Mouse (Mus musculus) mature B cell (primary cell): ENCODE results near the gene Etnk1.

Source experiments
- in situ Hi-C: fragments of 300-500 bp; cut with MboI; formaldehyde crosslinking; loops from 2 replicates; pipeline ENCODE4 v1.14.3; 2019

Gene Etnk1

DNA sequence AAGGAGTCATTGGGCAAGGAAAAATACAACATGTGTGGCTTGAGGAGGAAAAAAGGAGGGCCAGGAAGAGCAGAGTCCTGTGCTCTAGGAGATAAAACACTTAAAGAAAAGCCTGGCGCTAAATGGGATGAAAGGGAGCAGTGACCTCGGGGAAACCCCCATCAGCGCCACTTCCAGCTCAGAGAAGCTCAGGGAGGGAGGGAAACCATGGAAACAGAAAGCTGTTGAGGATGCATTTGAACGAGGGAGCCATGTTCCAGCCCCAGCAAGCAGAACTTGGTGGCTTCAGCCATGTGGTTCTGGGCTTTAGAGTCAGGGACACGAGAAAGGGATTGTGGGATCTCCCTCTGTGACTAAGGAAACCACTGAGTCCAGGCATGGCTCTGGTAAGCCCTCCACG, 45.7 kb downstream of the Etnk1 start:
- in situ Hi-C loops, result no loop called here

DNA sequence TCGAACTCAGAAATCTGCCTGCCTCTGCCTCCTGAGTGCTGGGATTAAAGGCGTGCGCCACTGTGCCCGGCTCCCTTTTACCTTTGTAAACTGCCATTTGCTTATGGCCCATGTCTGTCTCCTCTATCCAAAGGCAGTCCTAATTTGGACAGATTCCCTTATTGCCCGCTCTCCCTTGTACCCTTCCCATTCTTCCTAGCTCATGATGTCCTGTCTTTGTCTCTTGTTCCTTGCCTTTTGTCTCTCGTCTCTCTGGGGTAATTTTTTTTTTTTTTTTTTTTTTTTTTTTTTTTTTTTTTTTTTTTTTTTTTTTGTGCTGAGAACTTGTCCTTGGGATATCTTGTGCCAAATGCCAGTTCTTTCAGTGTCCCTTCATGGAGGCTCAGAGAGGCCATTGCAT, 46.4 kb downstream of the Etnk1 start:
- in situ Hi-C loops, result no loop called here

DNA sequence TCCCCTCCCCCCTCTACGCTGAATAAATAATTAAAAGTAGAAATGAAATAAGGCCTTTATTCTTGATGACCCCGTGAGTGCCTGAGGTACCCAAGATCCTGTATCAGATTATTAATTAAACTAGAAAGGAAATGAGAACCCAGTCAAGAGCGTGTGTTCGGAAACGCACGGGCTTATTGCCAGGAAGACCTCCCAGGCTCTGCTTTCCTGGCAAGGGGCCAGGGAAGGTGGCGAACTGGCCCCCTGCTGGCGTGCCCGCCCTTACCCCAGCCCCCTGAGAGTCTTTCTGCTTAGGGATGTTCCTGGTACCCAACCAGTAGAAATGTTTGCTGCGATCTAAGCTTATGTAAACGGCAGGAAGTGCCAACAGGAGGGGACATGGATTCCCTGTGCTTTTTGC, 49.2 kb downstream of the Etnk1 start:
- in situ Hi-C loops, result no loop called here

DNA sequence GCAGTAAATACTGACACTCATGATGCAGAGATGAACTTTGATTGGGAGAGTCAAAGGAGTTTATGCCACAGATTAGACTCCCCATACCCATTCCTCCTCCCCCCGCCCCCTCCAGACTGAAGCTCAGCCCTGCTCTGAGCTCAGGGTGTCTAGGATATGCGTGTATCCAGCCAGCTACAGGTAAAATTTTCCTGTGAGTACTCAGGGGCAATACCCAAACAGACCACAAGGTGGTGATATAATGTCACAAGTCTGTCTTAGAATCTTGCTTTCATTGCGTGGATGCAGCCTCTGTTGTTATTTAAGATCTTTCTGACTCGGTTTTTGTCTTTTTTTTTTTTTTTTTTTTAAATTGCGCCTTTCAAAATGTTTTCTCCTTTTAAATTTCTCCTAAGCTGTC, 52.3 kb downstream of the Etnk1 start:
- in situ Hi-C loops, result no loop called here

DNA sequence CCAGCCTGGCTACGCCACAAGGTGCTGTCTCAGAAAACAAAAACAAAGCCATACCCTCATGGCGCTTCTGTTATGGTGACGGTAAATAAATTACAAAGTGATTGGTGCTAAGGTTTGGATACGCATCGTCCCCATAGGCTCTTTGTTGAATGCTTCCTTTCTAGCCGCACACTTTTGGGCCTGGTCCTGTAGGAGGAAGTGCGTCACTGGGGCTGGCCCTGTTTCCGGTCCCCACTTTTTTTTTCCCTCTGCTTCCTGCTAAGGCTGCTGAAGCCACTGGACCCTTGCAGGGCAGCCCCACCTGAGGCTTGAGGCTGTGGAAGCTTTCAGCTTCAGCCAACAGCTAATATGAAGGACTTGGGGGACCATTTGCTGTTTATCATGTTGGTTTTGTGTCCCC, 54.2 kb downstream of the Etnk1 start:
- in situ Hi-C loops, result no loop called here

DNA sequence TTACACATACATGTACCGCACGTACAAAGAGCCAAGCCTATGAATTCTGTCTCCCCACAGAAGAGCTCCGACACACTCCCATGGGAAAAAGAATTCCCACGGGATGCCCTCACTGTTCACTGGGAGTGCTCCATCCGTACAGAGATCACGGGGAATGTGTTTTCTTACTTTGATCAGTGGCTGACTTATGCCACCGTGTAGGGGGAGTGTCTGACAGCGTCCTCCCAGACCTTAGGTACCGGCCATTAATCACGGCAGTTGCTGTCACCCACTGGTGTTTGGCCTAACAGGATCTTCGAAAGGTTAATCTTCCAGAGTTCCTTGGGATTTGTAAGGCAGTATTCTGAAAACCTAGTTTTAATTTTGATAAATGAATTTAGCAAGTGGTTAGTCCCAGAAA, 57.0 kb downstream of the Etnk1 start:
- in situ Hi-C loops, result no loop called here

DNA sequence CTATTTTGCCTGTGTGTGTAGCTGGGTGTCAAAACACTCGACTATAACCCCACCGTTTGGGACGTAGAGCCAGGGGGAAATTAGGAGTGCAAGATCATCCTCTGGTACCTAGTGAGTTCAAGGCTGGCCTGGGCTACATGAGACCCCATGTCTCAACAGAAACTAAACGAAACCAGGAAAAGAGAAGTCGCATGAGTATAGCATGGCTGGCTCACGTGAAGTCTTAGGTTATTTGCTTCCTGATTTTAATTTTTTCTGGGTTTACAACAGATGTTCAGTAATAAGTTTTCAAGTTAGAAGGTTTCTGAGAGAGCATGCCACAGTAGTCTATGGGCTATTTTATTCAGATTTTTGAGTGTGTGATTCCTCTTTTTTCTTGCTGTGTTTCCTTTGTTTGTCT, 57.9 kb downstream of the Etnk1 start:
- in situ Hi-C loops, result no loop called here

DNA sequence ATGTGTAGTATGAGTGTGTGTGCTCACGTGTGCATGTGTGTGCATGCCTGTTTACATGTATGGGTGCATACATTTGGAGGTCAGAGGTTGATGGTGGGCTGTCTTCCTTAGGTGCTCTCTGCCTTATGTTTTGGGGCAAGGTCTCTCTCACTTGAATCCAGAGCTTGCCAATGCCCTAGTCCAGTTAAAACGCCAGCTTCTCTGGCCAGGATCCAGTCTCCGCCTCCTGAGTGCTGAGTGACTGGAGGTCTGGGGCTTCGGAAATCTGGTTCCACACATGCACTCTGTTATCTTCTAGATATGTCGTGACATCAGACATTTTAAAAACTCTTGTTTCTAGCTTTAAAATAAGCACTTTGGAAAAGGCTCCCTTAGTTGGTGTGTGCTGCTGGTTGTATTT, 61.7 kb downstream of the Etnk1 start:
- in situ Hi-C loops, result no loop called here

DNA sequence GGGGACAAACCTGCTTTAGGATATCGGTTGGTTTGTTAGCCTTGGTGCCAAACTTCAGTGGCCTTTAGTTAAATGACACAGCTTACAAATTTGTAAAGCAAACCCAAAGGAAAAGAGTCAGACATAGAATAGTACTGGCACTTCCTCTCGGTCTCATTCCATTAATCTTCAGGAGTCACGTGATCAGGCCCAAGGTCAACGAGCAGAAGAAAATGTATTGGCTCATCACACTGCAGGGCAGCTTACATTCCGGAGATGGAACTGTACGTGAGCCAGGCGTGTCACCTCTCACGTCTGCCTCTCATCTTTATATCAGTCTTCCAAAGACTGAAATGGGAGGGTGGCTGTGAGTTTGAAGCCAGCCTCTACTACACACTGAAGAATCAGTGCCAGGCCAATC, 62.9 kb downstream of the Etnk1 start:
- in situ Hi-C loops, result no loop called here

DNA sequence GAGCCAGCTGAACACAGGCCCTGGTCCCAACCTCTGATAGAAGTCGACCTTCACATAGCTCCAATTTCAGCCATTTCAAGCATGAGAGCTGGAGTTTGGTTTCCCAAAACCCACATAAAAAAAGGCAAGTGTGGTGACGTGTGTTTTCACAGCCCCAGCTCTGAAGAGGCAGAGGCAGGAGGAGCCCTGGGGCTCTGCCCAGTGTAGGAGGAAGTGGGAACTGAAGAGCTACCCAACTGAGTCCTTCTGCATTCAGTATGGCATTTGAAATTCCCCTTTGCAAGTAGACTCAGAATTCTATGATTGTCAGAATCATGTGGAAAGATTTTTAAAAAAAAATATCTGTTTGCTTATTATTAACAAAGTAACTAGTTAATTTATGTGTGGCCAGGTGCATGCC, 63.9 kb downstream of the Etnk1 start:
- in situ Hi-C loops, result no loop called here

DNA sequence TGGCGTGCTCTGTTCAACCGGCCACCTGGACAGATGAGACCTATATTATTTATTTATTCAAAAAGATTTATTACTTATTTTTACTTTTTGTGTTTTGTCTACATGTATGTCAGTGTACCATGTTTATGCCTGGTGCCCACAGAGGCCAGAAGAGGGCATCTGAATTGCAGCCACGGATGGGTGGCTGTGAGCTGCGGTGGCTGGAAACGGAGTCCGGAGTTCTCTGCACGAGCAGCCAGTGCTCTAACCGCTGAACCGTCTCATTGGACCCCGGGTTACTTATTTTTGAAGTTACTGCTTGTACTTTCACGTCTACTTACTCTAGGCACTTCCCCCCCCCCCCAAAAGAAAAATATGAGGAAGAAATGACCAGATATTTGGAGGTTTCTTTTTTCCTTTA, 65.7 kb downstream of the Etnk1 start:
- in situ Hi-C loops, result no loop called here

DNA sequence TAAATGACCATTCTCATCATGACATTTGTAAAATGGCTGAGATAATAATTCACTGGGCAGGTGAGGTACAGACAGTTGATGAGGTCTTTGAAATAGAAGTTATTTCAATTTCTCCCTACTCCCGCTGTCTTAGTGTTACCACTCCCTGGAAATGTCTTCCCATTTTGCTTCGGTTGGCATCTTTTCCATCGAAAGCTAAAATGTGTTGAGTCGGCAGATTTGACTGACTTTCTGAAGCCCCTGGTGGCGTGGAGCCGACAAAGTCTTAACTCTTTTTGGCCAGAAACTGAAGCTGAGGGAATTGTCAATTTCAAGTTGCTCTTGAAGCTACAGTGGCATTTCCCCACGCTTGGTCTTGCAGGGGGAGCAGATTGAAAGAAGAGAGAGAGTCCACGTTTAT, 67.8 kb downstream of the Etnk1 start:
- in situ Hi-C loops, result no loop called here

DNA sequence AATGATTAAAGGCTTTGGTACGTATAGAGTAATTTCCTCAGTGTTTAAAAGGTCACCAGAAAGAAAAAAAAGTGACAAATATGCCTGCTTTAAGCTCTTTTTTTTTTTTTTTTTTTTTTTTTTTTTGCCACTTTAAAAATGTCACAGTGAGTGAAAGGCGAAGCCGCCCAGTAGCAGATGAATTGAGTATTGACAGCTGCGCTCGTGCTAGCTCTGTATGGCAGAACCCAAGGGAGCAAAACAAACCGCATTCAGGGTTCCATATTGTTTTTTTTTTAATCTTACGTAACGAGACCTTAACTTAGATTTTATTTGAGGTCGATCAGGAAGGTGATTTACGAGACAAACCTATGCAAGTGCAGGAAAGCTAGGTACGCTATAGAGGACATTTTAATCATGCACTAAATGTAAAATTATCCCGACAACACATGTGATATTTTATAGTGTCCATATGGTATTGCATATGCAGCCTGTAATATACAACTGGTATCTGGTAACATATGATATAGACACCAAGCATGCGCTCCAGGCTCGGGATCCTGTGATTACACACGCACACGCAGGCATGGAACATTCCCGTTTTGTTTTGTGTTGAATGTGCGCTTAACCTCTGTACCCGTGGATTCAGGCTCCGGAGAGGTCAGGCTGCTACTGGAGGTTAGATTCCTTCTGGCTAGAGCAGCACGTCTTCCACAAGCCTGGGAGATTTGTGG, 72.5 kb downstream of the Etnk1 start:
- in situ Hi-C loops, result no loop called here

DNA sequence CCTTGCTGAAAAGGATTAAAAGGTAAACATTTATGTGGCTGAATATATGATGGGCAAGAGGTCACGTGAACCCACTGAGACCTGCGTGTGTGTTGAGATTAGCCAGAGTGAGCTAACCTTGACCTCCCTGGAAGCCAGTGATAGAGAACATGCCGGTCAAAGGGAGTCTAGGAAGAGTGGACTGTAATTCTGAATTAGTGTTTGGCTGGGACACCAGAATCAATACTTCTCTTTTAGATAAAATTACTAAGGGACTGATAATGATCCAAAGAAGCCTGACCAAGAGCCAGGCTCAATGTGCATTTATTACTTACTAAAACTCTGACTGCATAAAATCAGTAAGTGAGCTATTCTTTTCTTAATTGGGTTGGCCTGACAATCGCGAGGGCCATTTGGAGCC, 76.2 kb downstream of the Etnk1 start:
- in situ Hi-C loops, result no loop called here

DNA sequence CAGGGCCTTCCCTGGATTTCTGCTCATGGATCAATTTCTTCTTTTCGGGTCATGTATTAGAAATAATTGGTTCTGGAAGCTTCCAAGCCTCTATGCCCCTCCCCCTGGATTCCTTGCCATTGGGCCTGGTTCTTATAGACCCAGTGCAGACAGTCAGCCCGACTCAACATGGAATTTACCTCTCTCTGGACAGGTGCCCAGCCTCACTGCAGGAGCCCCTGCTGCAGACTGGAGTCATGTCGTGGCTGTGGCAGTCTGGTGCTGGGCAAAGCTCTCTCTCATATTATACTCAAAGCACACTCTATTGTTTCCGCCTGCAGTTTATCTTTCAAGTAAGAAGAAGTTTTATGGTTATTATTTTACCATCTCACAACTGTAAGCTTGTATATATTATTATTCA, 90.9 kb downstream of the Etnk1 start:
- in situ Hi-C loops, result no loop called here

DNA sequence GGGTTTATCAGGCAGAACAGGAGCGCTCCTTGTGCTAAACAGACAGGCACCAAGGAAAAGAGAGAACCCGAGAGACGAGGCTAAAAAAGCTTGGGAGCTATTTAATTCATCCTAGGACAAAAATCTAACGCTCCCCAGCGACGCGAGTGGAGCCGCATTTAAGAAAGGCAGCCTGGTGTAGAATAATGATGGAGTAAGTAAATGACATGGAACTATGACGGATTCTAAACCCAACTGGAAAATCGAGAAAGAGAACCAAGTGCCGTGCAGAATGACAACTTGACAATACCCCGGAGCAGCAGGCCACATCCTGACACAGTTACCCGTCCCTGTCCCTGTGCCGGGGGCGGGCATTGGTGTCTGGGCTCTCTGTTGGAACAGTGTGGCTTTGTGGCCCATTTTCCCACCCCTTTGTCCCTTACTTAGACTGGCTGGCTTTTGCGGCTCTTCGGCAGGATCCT, 92.2 kb downstream of the Etnk1 start:
- in situ Hi-C loops, result no loop called here

DNA sequence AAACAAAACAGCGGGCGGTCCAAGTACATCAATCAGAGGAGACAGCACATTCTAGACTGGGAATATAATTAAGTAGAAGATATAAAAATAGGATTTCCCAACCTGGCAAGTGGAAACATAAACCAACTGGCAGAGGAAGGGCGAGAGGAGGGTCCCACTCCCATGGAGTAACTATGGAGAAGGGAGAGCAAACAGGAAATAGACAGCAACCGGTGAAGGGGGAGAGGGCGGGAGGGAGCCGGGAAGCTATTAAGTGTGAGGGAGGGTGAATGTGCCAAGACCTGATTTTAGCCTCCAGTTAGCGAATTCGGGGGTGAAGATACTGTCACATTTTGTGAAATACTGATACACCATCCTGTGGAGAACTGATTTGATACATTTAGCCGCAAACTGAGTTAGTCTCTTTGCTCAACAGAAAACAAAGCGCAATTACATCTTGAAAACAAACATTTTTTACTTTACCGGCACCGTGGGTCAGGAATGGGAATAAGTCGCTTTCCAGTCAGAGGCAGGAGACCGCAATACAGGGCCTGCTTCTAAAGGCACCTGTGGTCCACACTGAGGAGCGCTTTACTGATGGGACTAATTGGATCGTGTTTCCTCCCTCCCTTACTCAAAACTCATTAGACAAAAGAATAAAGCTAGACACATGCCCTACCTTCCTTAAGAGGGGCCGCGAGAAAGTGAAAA, 93.0 kb downstream of the Etnk1 start:
- in situ Hi-C loops, result no loop called here

DNA sequence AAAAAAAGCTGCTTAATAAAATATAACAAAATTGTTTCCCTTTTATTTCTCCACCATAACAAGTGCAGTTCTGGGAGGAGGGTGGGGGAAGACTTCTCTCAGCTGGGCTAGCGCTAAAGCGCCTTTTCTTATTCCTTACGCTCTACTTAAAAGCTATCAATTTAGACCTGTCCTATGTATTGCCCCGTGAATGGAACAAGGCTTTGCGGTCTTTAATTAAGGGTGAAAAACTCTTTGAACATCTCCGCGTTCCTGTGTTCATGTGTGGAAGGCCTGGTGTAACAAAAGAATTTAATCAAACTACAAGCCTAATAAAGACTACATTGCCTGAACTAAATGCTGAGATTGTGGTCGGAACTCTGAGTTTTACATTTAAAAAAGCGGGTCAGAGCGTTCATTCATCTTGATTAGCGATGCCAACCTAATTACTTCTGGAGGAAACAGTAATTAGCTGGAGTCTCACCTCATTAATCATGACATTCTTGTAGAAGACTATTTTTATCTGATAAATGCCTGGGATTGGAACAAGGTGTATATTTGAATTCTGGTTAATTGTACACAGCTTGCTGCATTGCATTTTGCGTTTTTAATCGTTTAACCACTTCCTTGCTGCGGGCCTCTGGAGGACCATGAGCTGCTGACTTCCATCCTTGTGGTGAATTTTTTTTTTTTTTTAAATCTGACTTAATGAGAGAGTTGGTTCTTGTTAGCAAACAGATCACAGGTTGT, 93.7 kb downstream of the Etnk1 start:
- in situ Hi-C loops, result no loop called here

DNA sequence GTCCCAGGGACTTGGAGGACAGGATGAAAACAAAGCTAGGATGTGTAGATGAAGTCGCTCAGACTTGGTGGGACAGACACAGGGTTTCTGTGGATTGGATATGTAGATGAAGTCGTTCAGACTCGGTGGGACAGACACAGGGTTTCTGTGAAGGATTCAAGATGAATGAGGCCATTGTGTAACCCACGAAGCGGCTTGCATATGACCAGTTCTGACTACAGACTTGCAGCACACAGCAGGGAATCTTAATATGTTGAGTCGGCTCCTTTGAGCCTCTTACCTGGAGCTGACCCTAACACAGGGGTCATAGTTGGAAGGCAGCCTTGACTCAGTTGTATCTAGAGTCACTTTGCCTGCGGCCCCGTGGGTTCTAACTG, 94.3 kb downstream of the Etnk1 start:
- in situ Hi-C loops, result no loop called here

DNA sequence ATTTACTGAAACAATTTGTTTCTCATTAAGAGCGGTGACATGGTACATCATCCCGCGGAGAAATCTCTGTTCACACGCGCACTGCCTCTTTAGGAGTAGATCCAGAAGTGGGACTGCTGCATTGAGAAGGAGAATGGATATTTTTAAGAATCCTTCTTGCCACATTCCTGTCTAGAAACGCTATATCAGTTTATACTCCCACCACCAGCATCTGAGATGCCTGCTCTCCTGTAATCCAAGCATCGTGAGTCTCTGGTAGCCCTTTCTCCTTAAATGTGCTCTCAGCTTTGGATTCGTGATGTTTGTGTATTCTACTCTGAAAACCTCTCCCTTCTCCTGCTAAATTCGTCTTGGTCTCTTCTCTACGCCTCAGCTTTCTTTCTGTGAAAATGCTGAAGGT, 98.5 kb downstream of the Etnk1 start:
- in situ Hi-C loops, result no loop called here

DNA sequence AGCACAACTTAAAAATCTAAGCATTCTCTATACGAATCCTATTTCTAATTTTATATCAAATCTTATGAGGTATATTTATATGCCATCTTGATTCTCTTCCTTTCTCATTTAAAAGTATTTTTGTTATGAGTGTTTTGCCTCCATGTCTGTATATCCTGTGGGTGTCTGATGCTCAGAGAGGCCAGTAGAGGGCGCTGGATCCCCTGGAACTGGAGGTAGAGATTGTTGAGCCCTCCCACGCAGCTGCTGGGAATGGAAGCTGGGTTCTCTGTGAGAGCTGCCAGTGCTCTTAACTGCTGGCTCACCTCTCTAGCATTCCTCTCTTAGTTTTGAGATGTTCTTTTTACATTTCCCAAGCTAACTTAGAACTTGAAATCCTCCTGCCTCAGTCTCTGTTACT, 112.2 kb downstream of the Etnk1 start:
- in situ Hi-C loops, result no loop called here
